Mouse (Mus musculus): Measurements from ENCODE around the gene Zfp667. TPM values are rescaled to one million over a fixed set of nuclear protein-coding genes. Genes with fewer than 3 reads are reported as not detected.
"Not testable (repeated sequence)": the region's sequence is repeated elsewhere in the genome, so short reads cannot be mapped to it uniquely, and the experiment has no call there.

Zfp667 gene
- total RNA-seq, 2 experiments from 2014 or later = 2.7 to 3.8 TPM

GRCm38 (mm10) chr7:6300796-6301195 is 14.4 kb downstream of the Zfp667 start:
- not testable (repeated sequence) for DNase-seq

GRCm38 (mm10) chr7:6330458-6331232 is 44.3 kb downstream of the Zfp667 start:
- DNase-seq = no peak

DNA sequence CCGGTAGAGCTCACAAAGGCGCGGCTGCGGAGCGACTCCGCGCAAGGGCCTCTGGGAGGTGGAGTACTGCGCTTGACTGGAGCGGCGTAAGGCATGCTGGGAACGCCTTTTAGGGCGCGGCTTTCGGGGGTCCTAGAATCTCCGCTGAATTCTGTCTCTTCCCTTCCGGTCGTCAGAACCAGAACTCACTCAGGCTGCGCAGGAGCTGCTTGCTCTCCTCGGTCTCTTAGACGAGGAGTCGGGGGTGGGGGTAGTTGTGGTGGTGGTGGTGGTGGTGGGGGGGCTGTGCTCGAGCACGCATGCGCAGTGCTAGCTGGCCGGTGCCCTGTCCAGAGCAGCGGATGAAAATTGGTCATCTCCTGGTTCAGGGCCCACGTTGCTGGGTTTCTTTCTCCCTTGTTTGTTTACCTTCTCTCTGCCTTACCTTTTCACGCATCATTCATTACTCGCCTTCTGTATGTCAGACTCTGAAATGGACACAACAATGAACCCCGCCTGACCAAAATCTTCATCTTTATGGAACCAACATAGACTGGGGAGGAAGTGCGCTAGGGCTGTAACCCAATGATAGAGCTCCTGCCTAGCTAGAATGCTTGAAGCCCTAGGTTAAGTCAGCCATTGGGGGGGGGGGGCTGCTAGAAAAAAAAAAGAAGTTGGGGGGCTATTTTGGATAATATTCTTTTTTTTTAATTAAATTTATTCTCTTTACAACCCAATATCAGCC is 45.0 kb downstream of the Zfp667 start, which contains the start of gene Zfp583:
Zfp583 (minus strand) TSS at position 53 of the 724 bp plus-strand sequence.
- DNase-seq = peak; percentile 82

DNA sequence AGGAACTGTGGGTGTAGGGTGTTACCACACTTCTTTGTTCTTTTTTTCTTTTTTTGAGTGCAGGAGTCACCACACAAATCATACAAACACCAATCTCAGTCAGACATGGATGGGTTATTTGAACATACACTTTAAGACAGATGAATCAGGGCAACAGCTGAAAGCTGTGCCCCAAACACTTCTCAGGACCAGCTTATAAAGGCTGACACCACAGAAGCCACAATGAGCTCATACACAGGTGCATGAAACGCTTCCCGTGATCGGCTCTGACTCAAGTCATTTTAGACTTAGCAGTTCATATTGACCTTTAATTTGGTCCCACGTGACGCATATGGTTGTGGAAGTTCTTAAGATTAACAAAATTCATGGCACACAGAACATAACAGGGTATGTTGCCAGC is 53.5 kb downstream of the Zfp667 start:
- no peak for DNase-seq

DNA sequence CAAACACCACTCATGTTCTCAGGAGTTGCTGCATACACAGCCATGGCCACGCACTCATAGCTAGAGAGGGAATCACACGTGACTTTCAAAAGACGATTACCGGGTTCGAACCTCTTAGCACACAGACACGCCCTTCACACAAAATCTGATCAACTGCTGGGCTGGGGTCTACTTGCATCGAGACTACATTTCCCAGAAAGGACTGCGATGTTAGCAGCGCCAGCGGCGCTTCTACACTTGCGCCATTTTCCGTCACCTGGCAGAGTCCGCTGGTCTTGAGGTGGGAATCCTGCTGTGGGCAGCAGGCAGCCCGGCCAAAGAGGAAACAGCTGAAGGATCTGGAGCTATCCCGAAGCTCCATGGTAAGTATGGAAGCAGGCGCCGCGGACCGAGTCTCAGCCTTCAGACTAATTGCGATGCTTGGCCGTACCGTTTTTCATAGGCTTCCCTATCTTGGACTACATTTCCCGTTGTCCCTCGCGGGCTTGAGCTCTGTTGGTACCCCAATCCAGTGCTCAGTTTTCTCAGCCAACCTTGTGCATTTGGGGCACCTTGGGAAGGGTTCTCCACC is 57.2 kb downstream of the Zfp667 start, which contains the start of gene Gm3854:
Gm3854 (plus strand) TSS at position 259 of the 571 bp plus-strand sequence.
- peak; percentile 20 for DNase-seq

DNA sequence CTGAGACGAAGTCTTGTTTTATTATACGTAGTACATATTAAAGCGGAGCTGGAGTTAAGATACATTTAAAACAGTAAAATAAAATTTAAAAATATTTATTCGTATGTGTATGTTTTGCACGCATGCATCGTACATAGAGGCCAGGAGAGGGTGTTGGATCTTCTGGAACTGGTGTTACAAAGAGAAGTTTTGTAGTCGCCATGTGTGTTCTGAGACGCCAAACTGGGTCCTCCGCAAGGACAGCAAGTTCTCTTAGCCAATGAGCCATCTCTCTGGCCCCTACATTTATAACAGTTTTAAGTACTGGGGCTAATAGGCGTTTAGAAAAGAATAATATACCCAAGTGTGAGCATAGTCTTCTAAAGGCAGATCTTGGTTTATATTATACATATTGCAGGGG is 57.7 kb downstream of the Zfp667 start:
- DNase-seq = no peak

Other genes with a start within 250 kb of the Zfp667 start
- gene Nlrp4c, start 241.4 kb upstream of the Zfp667 start, total RNA-seq (2021) = not detected
- gene Zfp787, start 130.6 kb upstream of the Zfp667 start, total RNA-seq (2021) = 10 to 100 TPM; 27.3 to 30.7 TPM
- gene Zfp444, start 114.4 kb upstream of the Zfp667 start, total RNA-seq (2021) = 1 to 10 TPM; 4.0 to 7.6 TPM
- gene Galp, start 89.5 kb upstream of the Zfp667 start, total RNA-seq (2021) = not detected
- gene Zscan5b, start 64.3 kb upstream of the Zfp667 start, total RNA-seq (2021) = not detected
- not detected for gene Epp13, start 33.9 kb upstream of the Zfp667 start, total RNA-seq (2021)
- gene Zfp583, start 44.7 kb downstream of the Zfp667 start, total RNA-seq (2021) = 1 to 10 TPM in 1 of 2 experiments, under 1 TPM in 1; 0.41 to 1.0 TPM
- gene Gm3854, start 57.2 kb downstream of the Zfp667 start, total RNA-seq (2021) = under 1 TPM; 0.16 to 0.23 TPM
- gene Zfp78, start 76.7 kb downstream of the Zfp667 start, total RNA-seq (2021) = 1 to 10 TPM; 1.4 to 2.0 TPM
- gene Zfp28, start 96.7 kb downstream of the Zfp667 start, total RNA-seq (2021) = 1 to 10 TPM; 1.1 to 1.9 TPM
- under 1 TPM; 0.31 to 0.46 TPM for gene Smim17, start 112.1 kb downstream of the Zfp667 start, total RNA-seq (2021)
- gene Gm20715, start 123.7 kb downstream of the Zfp667 start, total RNA-seq (2021) = not detected
- gene Olfr1344, start 152.1 kb downstream of the Zfp667 start, total RNA-seq (2021) = not detected
- not detected for gene Olfr1336, start 169.6 kb downstream of the Zfp667 start, total RNA-seq (2021)
- not detected for gene Olfr1346, start 180.5 kb downstream of the Zfp667 start, total RNA-seq (2021)
- gene Olfr5, start 200.4 kb downstream of the Zfp667 start, total RNA-seq (2021) = not detected
- gene Olfr1347, start 213.2 kb downstream of the Zfp667 start, total RNA-seq (2021) = not detected
- gene Olfr1348, start 222.2 kb downstream of the Zfp667 start, total RNA-seq (2021) = not detected
- gene Olfr1349, start 236.4 kb downstream of the Zfp667 start, total RNA-seq (2021) = not detected

All from gastrocnemius, postnatal 25 days (tissue).